Mouse (Mus musculus): ENCODE results near the gene Mlkl. TPM values are rescaled to one million over a fixed set of nuclear protein-coding genes. Genes with fewer than 3 reads are reported as not detected.
"Not testable (repeated sequence)": the region's sequence is repeated elsewhere in the genome, so short reads cannot be mapped to it uniquely, and the experiment has no call there.

Mlkl gene
- total and polyA plus RNA-seq, 3 experiments, result 9.3 to 20.1 TPM; not detected in 1

DNA sequence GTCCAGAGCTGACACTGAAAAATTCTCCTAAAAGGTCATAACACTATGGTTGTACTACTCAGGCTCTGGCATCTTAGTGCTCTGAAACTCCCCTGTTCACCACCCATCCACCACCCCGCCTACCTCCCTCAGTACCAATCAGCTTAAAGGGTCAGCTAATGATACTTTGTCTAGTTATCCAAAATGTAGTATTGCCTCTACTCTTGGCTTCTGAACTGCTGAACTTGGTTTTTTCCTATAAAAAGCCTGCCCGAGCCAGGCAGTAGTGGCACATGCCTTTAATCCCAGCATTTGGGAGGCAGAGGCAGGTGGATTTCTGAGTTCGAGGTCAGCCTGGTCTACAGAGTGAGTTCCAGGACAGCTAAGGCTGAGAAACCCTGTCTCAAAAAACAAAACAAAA, 33.6 kb downstream of the Mlkl start:
- Histone ChIP-seq H3K79me2 (ENCODE audit: control insufficient read depth, insufficient read depth, low read length, poor library complexity) (peaks cover 6% of the 10 kb centered on the region), H3K9ac (ENCODE audit: control insufficient read depth, low read depth, low read length, poor library complexity, severe bottlenecking) (no peak overlapping the region), H3K4me3 (ENCODE audit: control insufficient read depth in 1 of 2, insufficient read depth in 1 of 2, low read depth in 2 of 2, low read length in 2 of 2) (no peak overlapping the region), H3K27ac (ENCODE audit: control insufficient read depth, low read depth, low read length) (no peak overlapping the region), H3K4me1 (ENCODE audit: control insufficient read depth in 1 of 2, insufficient read depth in 2 of 2, low read length in 2 of 2) (peaks cover 0 to 3% of the 10 kb centered on the region in 2 experiments; a peak in 1 of 4 replicates), H3K9me3 (replicated peaks; ENCODE audit: insufficient read depth, low read length) (no peaks in the 10 kb centered on the region), H3K27me3 (ENCODE audit: control insufficient read depth in 1 of 2, insufficient read depth in 2 of 2, low read length in 2 of 2) (no peaks in the 10 kb centered on the region), H3K36me3 (ENCODE audit: control insufficient read depth in 1 of 2, insufficient read depth in 2 of 2, low read length in 2 of 2) (peaks cover 0 to 3% of the 10 kb centered on the region in 2 experiments; a peak in 1 of 4 replicates)
- TF ChIP-seq MAZ (IDR thresholded peaks at IDR 0.05; ENCODE audit: low read depth, low read length) (no peak), POLR2AphosphoS5 (IDR thresholded peaks at IDR 0.05; ENCODE audit: borderline replicate concordance, low read depth, low read length) (no peak), MXI1 (IDR thresholded peaks at IDR 0.05; ENCODE audit: low read depth, low read length) (no peak), GATA1 (IDR thresholded peaks at IDR 0.05; ENCODE audit: low read depth, low read length) (no peak), CHD1 (IDR thresholded peaks at IDR 0.05; ENCODE audit: low read depth, low read length) (no peak), TCF12 (IDR thresholded peaks at IDR 0.05; ENCODE audit: low read depth, low read length) (no peak), MAFK (IDR thresholded peaks at IDR 0.05; ENCODE audit: borderline replicate concordance, low read depth, low read length) (no peak), ELF1 (IDR thresholded peaks at IDR 0.05; ENCODE audit: low read depth, low read length) (no peak), ZC3H11A (IDR thresholded peaks at IDR 0.05; ENCODE audit: low read depth, low read length) (no peak), EP300 (IDR thresholded peaks at IDR 0.05; ENCODE audit: low read depth in 1 of 2, low read length in 2 of 2) (no peak), POLR2AphosphoS2 (IDR thresholded peaks at IDR 0.05; ENCODE audit: low read length) (no peak), ZMIZ1 (IDR thresholded peaks at IDR 0.05; ENCODE audit: low read depth, low read length) (no peak), ZKSCAN1 (IDR thresholded peaks at IDR 0.05; ENCODE audit: low read depth, low read length) (no peak), UBTF (IDR thresholded peaks at IDR 0.05; ENCODE audit: borderline replicate concordance, insufficient read depth, low read depth, low read length) (no peak), MEF2A (IDR thresholded peaks at IDR 0.05; ENCODE audit: extremely low read depth, insufficient replicate concordance, low read depth, low read length, poor library complexity, severe bottlenecking) (no peak), ETS1 (IDR thresholded peaks at IDR 0.05; ENCODE audit: low read depth, low read length) (no peak), MYC (IDR thresholded peaks at IDR 0.05; ENCODE audit: low read depth, low read length) (no peak), TAL1 (IDR thresholded peaks at IDR 0.05; ENCODE audit: low read length) (no peak), MYB (IDR thresholded peaks at IDR 0.05; ENCODE audit: low read depth, low read length) (no peak), POLR2A (IDR thresholded peaks at IDR 0.05; ENCODE audit: control insufficient read depth in 1 of 2, insufficient read depth in 1 of 2, low read depth in 1 of 2, low read length in 2 of 2, poor library complexity in 1 of 2) (no peak)
- no peak for DNase-seq (ENCODE audit: low read depth, low spot score)

DNA sequence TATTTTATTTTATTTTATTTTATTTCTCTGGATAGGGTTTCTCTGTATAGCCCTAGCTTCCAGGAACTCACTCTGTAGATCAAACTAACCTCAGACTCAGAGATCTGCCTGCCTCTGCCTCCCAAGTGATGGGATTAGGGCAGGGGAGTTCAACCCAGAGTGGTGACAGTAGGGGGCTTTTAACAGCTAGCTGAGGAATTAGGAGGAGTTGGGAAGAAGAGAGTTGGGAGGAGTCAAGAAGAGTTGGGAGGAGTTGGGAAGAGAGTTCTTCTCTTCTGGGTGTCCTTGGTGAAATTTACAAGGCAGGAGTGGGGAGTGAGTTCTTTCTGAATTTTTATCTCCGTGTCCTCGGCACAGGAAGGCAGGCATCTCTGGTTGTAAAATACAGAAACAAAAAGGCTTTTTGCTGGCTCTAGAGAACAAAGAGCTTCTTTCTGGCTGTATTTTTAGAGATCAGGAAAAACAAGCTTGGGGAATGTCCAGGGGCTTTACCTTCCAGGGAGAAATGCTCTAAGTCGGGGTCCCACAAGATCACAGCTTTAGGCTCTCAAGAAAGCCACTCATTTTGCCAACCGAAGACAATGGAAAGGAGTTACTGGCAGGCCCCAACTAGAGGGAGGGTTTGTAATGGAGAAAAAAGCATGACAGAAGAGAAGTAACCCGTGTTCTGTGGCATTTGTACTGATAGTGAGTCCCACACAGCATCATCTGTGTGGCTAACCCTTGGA, 34.7 kb downstream of the Mlkl start:
- peaks cover 14% of the 10 kb centered on the region for H3K79me2 ChIP-seq (ENCODE audit: control insufficient read depth, insufficient read depth, low read length, poor library complexity)
- not testable (repeated sequence) for H3K4me1 ChIP-seq (ENCODE audit: control insufficient read depth in 1 of 2, insufficient read depth in 2 of 2, low read length in 2 of 2); H3K9ac ChIP-seq (ENCODE audit: control insufficient read depth, low read depth, low read length, poor library complexity, severe bottlenecking)

More for the DNA sequence above, 34.7 kb downstream of the Mlkl start:
- H3K27me3 ChIP-seq (ENCODE audit: control insufficient read depth in 1 of 2, insufficient read depth in 2 of 2, low read length in 2 of 2); H3K27ac ChIP-seq (ENCODE audit: control insufficient read depth, low read depth, low read length); H3K36me3 ChIP-seq (ENCODE audit: control insufficient read depth in 1 of 2, insufficient read depth in 2 of 2, low read length in 2 of 2); DNase-seq (ENCODE audit: low read depth, low spot score); H3K9me3 ChIP-seq (replicated peaks; ENCODE audit: insufficient read depth, low read length); H3K4me3 ChIP-seq (ENCODE audit: control insufficient read depth in 1 of 2, insufficient read depth in 1 of 2, low read depth in 2 of 2, low read length in 2 of 2): not testable (repeated sequence)

Data from MEL (cell line).